7 mouse cellular contexts compared by ENCODE assay signal in the genomic region with DNA sequence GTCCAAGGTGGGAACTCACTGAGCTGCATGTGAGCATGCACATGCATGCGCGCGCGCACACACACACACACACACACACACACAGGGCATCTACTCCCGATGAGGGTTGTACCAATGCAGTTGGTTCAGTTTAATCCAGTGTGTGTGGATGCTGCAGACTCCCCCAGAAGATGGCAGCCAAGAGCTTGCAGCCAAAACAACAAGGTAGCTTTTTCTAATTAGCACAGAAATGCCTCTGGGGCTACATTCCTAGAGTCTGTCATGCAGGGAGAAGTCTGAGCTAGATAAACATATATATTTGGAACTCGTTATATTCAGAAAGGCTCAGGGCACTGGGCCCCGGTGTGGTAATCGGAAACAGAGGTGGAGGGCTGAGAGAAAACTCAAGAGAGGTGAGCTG.
DNase-seq lines count a peak whose midpoint lies in the region; ATAC-seq and TF ChIP-seq lines count a peak whose summit lies in the region.

No protein-coding gene starts in this region.

- no peak overlapping the region for H3K4me3 ChIP-seq in kidney, embryonic 14.5 days (ENCODE audit: low read length)
- H3K4me3 ChIP-seq in limb, embryonic 11.5 days (ENCODE audit: low read depth, low read length): no peak overlapping the region
- no peak overlapping the region for H3K4me3 ChIP-seq in midbrain, postnatal 0 days (ENCODE audit: low read depth, low read length)

- 52% methylated on average over 8 of the region's 8 CpGs for WGBS in kidney, embryonic 14.5 days
- 56% methylated on average over 8 of the region's 8 CpGs for WGBS in limb, embryonic 11.5 days
- 52% methylated on average over 8 of the region's 8 CpGs for WGBS in midbrain, postnatal 0 days

- DNase-seq in adrenal gland, adult 2 months: peak; percentile 50
- DNase-seq in cerebellum, adult 9-10 months: peak; percentile 85
- peak; percentile 80 for DNase-seq in forelimb bud, embryonic 11.5 days (ENCODE audit: low read depth, low spot score)
- peak; percentile 71 for DNase-seq in limb, embryonic 11.5 days (ENCODE audit: low spot score)
- DNase-seq in midbrain, postnatal 0 days (ENCODE audit: low spot score): peak; percentile 80
- peak; percentile 14 to 45 for DNase-seq in urinary bladder, postnatal 36 days (ENCODE audit: low spot score in 2 of 2)

- no peaks in the 10 kb centered on the region for H3K36me3 ChIP-seq in kidney, embryonic 14.5 days (ENCODE audit: control insufficient read depth, insufficient read depth, low read length)
- H3K36me3 ChIP-seq in limb, embryonic 11.5 days (ENCODE audit: control insufficient read depth, insufficient read depth, low read length): no peaks in the 10 kb centered on the region
- no peaks in the 10 kb centered on the region for H3K36me3 ChIP-seq in midbrain, postnatal 0 days (ENCODE audit: insufficient read depth, low read length)

- peak; percentile 92 for TF ChIP-seq CTCF in midbrain, postnatal 0 days (IDR thresholded peaks at IDR 0.05)

- no peak overlapping the region for H3K27ac ChIP-seq in kidney, embryonic 14.5 days (ENCODE audit: low read depth, low read length)
- H3K27ac ChIP-seq in limb, embryonic 11.5 days (replicated peaks; ENCODE audit: low read depth, low read length): no peak overlapping the region
- H3K27ac ChIP-seq in midbrain, postnatal 0 days (ENCODE audit: low read depth, low read length): no peak overlapping the region

- H3K4me2 ChIP-seq in kidney, embryonic 14.5 days (replicated peaks; ENCODE audit: low read depth, low read length): no peak overlapping the region
- H3K4me2 ChIP-seq in limb, embryonic 11.5 days (ENCODE audit: low read depth, severe bottlenecking): no peak overlapping the region
- H3K4me2 ChIP-seq in midbrain, postnatal 0 days (ENCODE audit: low read depth, low read length, poor library complexity, severe bottlenecking): no peak overlapping the region

- H3K27me3 ChIP-seq in kidney, embryonic 14.5 days (ENCODE audit: control insufficient read depth, insufficient read depth, low read length): no peaks in the 10 kb centered on the region
- no peaks in the 10 kb centered on the region for H3K27me3 ChIP-seq in limb, embryonic 11.5 days (ENCODE audit: control insufficient read depth, insufficient read depth, low read length)
- H3K27me3 ChIP-seq in midbrain, postnatal 0 days (ENCODE audit: insufficient read depth, low read length): no peaks in the 10 kb centered on the region

- H3K9ac ChIP-seq in kidney, embryonic 14.5 days (ENCODE audit: low read depth, low read length): no peak overlapping the region
- H3K9ac ChIP-seq in limb, embryonic 11.5 days (ENCODE audit: low read length): no peak overlapping the region
- no peak overlapping the region for H3K9ac ChIP-seq in midbrain, postnatal 0 days (replicated peaks; ENCODE audit: low read length, poor library complexity, severe bottlenecking)

- H3K9me3 ChIP-seq in kidney, embryonic 14.5 days (ENCODE audit: control insufficient read depth, low read length): no peaks in the 10 kb centered on the region
- H3K9me3 ChIP-seq in limb, embryonic 11.5 days (ENCODE audit: control insufficient read depth, low read length): no peaks in the 10 kb centered on the region
- no peaks in the 10 kb centered on the region for H3K9me3 ChIP-seq in midbrain, postnatal 0 days (ENCODE audit: low read length)

- H3K4me1 ChIP-seq in kidney, embryonic 14.5 days (ENCODE audit: control insufficient read depth, insufficient read depth, low read length): no peaks in the 10 kb centered on the region; the same call in 1 of the 2 replicates
- H3K4me1 ChIP-seq in limb, embryonic 11.5 days (ENCODE audit: control insufficient read depth, insufficient read depth, low read length): 0 out of 2 replicates have a peak, but pooled peaks cover 2% of the 10 kb centered on the region
- no peaks in the 10 kb centered on the region for H3K4me1 ChIP-seq in midbrain, postnatal 0 days (ENCODE audit: insufficient read depth, low read length)

- peak; percentile 81 for ATAC-seq in kidney, embryonic 14.5 days (ENCODE audit: low FRiP score, low TSS enrichment)
- ATAC-seq in limb, embryonic 11.5 days (ENCODE audit: insufficient number of reproducible peaks, low FRiP score, low TSS enrichment, low read depth): no peak
- peak; percentile 61 for ATAC-seq in midbrain, postnatal 0 days (ENCODE audit: low FRiP score)

Comparison
In these comparisons a context has a peak if more than half of its experiments do, and no peak if none do; other contexts are left out.
1. DNase-seq: peak in every context shown above with its lines; median percentile 85 in cerebellum, adult 9-10 months; 80 in forelimb bud, embryonic 11.5 days; 80 in midbrain, postnatal 0 days; 71 in limb, embryonic 11.5 days; 50 in adrenal gland, adult 2 months; 30 in urinary bladder, postnatal 36 days.